Mouse (Mus musculus) embryo, embryonic 10 days (tissue): Measurements from ENCODE around the gene Syn3.

Experiments used
- DNase-seq: peaks from one replicate; pipeline ENCODE4 v3.0.0-alpha.2; 2015; ENCODE audit warnings: low spot score

Gene Syn3

DNA sequence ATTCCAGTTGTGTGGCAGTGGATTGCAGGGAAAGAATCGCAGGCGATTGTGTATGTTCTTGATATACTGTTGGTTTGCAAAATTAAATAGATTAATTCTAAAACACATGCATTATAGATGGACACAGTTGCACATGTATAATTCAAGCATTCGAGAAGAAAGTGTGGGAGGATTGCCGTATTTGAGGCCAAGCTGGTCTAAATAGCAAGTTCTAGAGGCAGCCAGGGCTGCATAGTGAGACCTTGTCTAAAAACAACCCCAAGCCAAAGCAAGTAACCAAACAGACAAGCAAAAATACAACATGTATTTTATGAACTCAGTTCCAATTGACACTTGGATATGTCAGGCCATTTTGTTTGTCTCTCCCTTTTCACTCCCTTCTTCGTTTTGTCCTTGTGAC is 223.1 kb downstream of the Syn3 start:
- DNase-seq = no peak

DNA sequence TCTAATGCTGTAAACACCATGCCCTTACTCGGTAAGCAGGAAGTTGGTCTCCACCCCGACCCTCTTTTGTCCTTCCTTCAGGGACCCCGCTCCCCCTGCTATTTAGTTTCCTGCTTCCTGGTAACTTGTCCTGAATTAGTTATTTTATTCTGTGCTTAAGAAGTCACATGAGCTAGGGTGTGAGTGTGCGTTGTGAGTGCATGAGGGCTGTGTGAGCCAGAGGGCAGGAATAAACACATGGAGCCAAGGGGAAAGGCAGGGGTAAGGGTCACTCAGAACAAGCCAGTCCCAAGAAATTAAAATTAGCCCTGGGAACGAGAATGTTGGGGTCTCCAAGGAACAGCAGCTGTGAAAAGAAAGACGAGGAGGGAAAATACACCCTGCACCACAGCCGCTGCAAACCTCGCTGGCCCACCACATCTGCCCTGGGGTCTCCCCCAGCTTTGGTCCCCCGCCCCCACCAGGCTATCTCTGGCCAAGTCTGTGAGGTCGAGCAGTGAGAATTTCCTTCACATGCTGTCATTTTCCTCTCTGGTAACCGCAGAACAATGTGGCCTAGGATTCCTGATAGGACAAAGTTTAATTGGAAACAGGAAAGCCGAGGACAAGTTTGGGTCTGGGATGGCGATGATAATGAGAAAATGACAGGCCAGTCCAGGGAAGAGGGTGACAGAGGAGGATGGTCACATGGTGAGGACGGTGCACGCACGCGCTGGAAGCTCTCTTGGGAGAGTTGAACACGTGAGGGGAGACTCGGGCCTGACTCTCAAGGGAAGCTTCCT is 225.1 kb downstream of the Syn3 start:
- DNase-seq = peak; percentile 23

DNA sequence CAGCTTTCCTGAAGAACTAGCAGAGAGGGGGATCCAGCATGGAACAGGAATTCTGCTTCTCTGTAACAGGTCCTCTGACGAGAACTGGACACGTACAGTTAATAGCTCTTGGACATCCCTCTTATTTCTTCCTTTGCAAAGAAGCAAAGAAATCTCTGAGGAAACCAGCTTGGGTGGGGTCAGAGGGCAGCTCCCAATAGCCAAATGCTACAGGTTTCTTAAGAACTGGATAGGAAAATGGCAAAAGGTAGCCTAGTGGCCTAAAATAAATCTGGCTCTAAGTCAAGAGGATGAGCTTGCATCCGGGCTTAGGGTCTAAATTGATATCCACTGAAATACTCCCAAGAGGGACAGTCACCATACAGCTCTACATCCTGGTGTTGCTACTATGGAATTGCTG is 225.9 kb downstream of the Syn3 start:
- DNase-seq = no peak

DNA sequence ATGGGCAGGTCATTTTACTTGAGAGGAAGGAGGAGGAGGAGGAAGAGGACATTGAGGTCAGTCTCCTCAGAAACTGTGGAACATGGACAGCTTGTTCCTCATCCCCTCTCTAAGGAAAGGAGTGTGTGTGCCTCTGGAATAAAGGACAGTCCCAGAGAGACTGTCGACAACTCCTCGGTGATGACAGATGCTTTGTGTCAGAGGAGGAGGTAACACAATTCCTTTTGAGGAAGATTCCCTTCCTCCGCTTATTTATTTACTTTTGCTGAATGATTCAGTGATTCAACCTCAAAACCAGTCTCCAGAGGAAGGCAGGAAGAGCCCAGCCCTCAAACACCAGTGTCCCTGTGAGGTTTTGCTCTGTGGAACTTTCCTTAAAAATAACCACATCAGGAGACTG is 228.4 kb downstream of the Syn3 start:
- DNase-seq = no peak

DNA sequence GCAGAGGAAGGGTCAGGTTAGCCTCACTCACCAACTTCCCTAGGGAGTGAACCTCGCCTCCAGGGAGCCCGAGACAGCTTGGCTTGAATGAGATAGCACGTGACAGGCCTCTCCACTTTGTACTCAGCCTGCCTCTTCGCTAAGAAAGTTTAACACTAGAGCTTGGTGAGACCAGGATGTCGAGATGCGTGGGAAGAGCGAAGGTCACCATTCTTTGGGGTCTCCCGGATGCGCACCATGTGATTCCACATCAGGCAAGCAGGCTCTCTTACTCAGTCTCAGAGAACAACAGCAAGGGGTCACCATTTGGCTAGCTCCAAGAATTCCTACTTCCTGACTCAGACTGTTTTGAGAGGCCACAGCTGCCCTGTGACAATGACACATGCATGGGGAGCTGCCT is 234.1 kb downstream of the Syn3 start:
- DNase-seq = no peak

DNA sequence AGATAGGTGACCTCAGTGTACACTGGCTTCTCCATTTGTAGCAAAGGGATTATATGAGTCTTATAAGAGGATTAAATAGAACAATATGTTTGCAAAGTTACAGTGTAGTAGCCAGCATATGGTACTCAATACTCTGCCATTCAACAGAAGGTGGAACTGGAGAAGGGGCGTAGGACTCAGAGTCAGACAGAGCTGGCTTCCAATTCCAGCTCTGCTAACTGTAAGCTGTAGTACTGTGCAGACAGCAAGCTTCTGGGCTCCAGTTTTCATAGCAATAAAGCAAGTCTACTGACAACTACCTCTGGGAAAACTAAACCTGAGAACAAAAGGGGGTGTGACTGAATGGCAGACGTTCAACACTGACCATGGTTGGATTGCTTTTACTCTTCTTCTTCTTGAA is 237.0 kb downstream of the Syn3 start:
- no peak for DNase-seq

DNA sequence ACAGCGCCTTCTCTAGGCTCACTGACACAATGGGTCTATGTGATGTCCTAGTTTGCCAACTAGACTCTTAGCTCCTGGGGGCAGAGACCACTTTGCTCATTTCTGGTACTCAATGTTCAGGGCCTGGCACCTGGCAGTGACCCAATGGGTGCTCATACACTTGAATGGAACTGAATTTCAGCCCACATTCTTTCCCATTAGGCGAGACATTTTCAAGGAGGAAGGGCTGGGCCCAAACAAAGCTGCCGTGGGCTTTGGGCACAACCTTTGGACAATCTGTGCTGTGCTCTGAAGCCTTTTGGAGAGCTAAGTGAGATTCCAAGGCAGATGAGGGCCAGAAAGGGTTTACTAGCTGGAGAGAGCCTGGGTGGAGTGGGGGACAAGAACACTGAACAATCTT is 239.7 kb downstream of the Syn3 start:
- no peak for DNase-seq

DNA sequence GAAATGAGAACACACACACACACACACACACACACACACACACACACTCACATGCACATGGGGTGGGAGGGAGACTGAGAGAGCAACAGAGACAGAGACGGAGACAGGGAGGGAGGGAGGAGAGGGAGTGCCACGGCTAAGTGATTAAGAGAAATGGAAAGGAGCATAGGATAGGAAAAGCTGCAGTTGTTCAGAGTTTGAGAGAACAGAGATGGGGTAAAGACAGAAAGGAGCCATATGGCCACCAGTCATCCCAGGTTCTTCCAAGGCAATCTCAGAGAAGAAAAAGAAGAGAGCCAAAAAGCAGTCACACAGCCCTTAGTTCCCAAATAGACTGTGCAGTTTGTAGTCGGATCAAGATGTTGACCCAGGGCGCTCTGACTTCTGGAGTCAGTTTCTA is 240.7 kb downstream of the Syn3 start:
- no peak for DNase-seq

DNA sequence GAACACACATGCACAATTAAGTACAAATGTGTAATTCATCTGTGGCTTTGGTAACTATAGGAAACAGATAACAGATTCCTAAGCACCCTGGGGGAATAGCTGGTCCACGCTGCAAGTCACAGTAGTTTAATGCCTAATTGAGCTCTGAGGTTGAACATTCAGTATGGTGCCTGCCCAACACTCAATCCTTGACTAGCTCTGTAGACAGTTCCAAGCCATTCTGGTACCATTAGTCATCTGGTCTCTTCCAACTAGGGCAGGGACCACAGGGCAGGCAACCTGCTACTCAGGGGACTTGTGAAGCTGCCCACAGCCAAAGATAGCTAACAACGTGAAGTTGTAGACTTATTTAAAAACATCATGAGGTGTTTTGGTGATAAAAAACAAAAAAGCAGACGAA is 241.7 kb downstream of the Syn3 start:
- DNase-seq = no peak

DNA sequence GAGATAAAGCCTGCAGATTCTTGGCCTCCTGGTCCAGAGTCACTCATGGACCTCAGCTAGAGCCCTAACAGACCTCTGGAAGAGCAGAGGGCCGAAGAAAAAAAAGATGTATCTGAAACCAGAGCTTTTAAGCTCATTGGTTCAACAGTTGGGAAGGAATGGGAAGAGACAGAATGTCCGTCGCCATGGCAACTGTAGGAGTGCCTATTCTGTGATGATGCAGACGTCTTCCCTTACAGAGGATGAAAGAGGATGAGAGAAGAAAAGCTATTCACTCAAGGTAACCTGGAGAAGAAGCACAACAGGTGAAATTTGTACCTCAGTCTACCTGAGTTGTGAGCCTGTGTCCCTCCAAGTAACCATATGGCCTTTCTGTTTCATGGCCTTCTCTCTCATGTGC is 242.5 kb downstream of the Syn3 start:
- DNase-seq = peak; percentile 63

DNA sequence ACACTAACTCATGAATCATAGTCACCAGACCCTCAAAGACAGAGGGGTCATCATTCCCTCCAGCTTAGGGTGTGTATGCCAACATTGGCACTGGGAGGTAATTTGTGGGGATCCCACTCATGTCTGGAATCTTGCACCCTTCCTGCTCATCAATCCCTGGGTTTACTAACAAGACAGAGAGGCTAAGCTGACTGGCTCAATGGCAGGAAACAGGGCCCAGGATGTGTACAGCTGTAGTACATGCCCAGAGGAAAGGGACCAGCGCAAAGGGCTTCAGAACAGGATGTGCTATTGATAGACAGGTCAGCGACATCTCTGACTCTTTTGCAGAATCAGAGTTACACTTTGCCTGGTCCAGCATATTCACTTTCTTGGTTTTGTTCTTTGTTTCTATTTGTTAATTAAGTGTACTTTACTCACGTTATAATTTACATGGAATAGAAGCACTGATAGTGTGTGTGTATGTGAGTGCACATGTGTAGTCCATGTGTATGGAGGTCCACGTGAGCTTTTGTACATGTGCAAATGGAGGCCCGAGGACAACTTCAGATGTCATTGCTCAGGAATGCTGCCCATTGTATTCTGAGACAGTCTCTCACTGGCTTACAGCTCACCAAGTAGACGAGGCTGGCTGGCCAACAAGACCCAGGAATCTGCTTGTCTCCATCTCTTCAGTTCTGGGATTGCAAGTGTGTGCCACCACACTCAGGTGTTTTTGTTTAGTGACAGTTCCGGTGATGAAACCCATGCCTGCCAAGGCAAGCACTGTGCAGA is 248.4 kb downstream of the Syn3 start:
- DNase-seq = peak; percentile 6

DNA sequence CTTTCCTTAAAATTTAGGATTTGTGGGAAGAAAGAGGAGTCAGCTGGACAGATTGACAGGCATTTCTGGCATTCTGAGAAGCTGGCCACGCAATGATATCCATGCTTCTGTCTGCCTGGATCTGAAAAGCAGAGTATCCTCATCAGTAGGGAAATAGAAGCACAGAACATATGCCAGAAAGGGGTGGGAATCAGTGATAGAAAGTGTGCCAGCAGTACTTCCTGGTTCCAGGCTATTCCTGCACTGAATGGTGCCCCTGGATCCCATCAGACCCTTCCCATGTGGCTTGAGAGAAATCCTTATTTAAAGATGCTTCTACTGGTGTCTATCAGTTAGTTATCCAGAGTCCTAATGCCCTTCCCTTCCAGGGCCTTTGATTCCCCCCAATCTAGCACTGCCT is 249.4 kb downstream of the Syn3 start:
- DNase-seq = no peak

DNA sequence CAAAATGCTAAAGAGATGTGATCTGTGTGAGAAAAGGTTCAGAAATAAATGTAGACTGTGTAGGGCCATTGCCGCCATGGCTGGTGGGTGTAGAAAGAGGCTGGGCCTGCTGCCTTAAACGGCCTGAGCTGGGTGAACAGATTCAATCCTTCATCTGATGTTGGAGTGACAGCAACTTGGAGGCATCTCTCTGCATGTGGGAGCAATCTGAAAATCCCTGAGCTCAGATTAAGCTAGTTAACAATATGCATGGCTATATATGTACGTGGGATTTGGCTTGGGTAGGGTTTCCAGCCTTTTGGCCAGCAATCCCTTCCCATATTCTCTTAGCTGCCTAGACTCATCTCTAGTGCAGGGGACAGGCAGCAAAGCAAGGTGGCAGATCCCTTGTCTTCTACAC is 249.9 kb downstream of the Syn3 start:
- no peak for DNase-seq

DNA sequence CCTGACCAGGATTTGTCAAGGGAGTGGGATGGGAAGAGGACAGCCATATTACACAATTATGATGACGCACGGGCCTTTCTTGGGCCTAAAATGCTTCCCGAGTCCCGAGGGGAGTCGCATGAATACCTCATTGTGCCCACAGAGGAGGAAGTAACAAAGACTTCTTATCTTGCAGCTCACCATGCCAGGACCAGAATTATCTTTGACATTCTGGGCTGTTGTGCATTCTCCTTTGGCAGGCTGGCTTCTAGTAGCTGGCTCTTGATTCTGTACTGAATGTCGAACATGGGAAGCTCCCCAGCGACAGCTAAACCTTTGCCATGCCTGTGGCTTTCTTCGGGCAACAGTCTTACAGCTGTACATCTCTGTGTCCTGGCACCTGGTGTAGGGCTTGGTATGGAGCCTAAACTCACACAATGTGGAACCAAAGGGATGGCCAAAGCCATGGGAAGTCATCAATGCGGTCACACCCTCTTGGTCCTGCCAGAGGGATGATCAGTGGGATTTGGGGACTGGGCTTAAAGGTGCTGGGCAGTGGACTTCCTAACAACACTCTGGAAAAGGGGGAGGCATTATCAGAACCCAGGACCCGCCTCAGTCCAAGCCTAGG is 250.5 kb downstream of the Syn3 start:
- DNase-seq = no peak

DNA sequence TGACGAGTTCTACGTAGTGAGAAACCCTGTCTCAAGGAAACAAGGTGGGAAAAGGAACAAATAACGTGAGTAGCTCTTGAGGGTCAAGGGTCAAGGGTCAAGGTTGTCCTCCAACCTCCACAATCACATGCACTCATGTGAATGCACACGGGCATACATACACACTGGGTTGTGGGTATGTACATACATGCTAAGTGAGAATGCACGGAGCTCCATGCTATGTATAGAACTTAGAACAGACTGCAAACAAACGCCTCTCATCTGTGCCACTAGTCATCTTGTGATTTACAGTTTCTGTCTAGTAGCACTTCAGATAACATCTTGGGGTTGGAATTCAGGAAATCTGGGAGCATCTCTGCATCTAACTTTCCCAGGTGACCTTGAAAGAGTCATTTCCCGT is 253.3 kb downstream of the Syn3 start:
- DNase-seq = no peak

DNA sequence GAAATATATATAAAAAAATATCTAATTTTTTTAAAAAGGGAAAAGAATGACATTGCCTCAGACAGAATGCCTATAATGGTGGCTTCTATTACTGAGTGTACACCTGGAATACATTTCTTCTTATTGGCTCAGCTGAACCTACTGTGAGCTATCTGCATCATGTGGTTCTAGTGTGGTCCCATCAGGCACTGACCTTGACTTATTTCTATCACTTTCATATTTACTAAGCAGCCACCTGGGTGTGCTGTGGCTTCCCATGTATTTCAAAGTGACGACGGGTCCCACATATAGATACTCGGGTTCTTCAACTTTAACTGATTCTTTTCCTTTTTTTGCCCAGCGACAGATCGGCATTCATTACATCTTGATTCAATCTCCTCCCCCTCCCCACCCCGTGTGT is 255.2 kb downstream of the Syn3 start:
- DNase-seq = no peak

DNA sequence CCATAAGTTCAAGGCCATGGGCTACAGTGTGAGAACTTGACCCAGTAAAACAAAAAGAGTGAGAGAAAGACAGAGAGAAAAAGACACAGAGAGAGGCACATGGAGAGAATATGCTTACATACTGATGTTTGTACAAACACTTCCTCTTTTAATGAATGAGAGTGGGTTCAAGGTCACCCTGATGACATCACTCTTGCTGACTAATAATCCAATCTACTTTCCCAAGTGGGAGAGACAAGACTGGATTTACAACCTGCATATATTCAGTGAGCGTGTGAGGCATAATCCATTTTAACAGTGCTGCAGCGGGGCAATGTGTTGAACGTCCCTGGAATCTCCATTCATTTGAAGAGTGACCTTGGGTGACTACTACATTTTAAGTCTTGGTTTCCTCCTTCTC is 256.0 kb downstream of the Syn3 start:
- no peak for DNase-seq

DNA sequence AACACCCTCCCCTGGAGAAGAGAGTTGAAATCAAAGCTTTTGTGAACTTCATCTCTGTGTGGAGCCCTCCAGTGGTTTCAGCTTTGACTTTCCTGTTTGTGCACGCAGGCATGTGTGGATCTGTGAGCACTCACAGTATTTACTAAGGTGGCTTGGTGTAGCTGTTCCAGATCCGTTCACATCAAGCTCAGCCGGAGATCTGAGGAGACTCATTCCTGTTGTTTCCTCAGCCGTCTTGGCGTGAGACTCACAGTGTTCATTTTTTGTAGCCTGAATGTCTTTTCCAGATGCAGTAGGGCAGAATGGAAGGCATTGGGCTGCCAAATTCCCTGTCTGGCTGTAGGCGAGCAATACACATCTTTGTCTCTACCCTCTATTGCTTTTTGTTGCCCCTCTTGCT is 268.7 kb downstream of the Syn3 start:
- DNase-seq = no peak

DNA sequence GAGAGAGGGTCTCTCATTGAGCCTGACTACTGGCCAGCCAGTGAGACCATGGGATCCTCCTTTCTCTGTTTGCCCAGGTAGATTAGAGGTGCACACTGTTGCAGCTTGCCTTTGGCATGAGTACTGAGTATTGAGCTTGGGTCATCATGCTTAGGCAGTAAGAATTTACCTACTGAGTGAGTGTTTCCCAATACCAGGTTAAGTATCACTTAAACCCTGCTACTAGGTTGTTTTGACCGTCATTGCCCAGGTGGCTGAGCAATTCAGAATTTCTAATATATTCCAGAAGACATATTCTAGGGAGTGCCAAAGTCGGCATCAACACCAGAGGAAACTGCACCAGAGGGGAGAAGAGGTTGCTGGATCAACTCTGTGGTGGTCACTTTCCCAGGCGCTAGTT is 273.2 kb downstream of the Syn3 start:
- DNase-seq = no peak

DNA sequence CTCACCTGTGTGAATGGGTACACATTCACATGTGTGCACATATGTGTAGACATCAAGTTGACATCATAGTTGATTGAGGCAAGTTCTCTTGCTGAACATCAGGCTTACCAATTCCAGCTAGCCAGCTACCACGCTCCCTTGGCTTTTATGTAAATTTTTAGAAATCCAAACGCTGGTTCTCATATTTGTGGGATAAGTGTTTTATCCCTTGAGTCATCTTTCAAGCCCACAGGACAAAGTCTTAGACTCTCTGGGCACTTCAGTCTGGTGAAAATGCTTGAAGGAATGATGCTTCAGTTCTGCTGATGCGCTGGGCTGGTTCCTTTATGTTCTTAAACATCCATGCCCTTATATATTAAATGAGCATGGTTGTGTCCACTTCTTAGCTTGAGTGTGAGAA is 279.7 kb downstream of the Syn3 start:
- no peak for DNase-seq

DNA sequence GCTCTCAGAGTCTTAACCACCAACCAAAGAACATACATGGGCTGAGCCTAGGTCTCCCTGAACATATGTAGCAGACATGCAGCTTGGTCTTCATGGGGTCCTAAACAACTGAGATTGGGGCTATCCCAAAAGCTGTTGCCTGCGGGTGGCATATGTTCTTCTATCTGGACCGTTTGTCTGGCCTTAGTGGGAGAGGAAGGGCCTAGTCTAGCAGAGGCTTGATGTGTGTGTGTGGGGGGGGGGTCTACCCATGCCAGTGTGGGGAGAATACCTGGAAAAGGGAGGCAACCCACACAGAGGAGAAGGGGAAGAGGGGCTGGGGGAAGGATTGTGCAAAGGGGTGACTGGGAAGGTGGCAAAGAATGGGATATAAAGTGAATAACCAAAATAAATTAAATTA is 281.9 kb downstream of the Syn3 start:
- DNase-seq = no peak

DNA sequence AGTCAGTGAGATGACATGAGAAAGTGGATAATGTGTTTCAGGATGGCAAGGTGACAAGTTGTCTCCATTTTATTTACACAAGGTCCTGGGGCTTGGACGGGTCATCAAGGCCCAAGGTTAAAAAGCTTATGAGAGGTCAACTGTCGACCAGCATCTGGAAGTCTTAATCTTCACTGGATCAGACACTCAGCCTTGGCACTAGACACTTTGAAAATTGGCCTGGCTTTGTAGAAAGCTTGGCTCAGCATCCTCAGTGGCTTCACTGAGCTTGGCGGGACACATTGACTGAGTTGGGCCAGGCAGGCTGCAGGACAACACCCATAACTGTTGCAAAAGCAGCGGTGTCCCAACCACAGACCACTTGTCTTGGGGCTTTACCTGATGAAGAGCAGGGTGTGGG is 286.6 kb downstream of the Syn3 start:
- no peak for DNase-seq

DNA sequence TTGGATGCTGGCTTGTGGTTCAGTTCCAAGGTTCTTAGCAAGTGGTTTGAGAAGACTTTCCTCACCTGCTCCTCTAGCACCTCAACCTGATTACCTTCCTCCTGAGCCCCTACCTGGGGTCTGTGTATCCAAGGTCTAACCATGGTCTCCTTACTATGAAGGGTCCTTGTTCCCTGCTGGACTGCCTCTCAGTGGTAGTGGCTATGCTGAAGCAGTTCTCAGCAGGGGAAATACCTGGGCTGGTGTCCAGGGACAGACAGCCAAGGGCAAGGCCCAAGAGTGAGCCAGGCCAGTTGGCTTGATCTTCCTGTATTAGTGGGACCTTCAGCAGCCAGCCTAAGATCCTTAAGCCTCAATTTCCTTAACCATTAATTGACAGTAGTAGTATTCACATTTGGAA is 294.8 kb downstream of the Syn3 start:
- DNase-seq = no peak
